17 mouse cellular contexts compared by ENCODE assay signal in genomic region chr11:55057511-55057910, GRCm38 (mm10). TPM values are rescaled to one million over a fixed set of nuclear protein-coding genes. Genes with fewer than 3 reads are reported as not detected.
A peak's percentile ranks its signal among the peaks of the same experiment; 100 is the strongest.
DNase-seq lines count a peak whose midpoint lies in the region; ATAC-seq and TF ChIP-seq lines count a peak whose summit lies in the region.
"Had no signal": no experiment of that assay in that cellular context is flagged by ENCODE, and none has a peak within 500 bp of the region (broad histone marks: within the 10 kb centered on the region; RNA-seq: fewer than 3 reads in every experiment).

No protein-coding gene starts in this region.

- H3K4me3 ChIP-seq in kidney, postnatal 0 days (replicated peaks; ENCODE audit: low read depth, low read length): no peak overlapping the region
- no peak overlapping the region for H3K4me3 ChIP-seq in kidney, adult 2 months (ENCODE audit: insufficient read depth, low read depth, low read length)
- H3K4me3 ChIP-seq in midbrain, postnatal 0 days (ENCODE audit: low read depth, low read length): no peak overlapping the region
- no peak overlapping the region for H3K4me3 ChIP-seq in midbrain, embryonic 15.5 days
- H3K4me3 ChIP-seq: embryonic facial prominence, embryonic 12.5 days; heart, embryonic 10.5 days; hindbrain, embryonic 15.5 days; limb, embryonic 12.5 days; liver, embryonic 13.5 days had no signal

- no peaks in the 10 kb centered on the region for H3K27me3 ChIP-seq in kidney, postnatal 0 days (ENCODE audit: insufficient read depth, low read length)
- H3K27me3 ChIP-seq in kidney, adult 2 months (replicated peaks; ENCODE audit: control insufficient read depth, insufficient read depth, low read length): no peaks in the 10 kb centered on the region
- no peaks in the 10 kb centered on the region for H3K27me3 ChIP-seq in midbrain, postnatal 0 days (ENCODE audit: insufficient read depth, low read length)
- H3K27me3 ChIP-seq in midbrain, embryonic 15.5 days (replicated peaks): no peaks in the 10 kb centered on the region
- H3K27me3 ChIP-seq: embryonic facial prominence, embryonic 12.5 days; hindbrain, embryonic 15.5 days; limb, embryonic 12.5 days; liver, embryonic 13.5 days had no signal

- DNase-seq in kidney, postnatal 0 days (ENCODE audit: low spot score): no peak
- no peak for DNase-seq in kidney, adult 2 months
- no peak for DNase-seq in midbrain, postnatal 0 days (ENCODE audit: low spot score)
- DNase-seq in ZHBTc4 (ENCODE audit: low read depth, low spot score): peak; percentile 48
- no peak for DNase-seq in testis, postnatal 14 days (ENCODE audit: low spot score)
- DNase-seq in kidney, postnatal 14 days: no peak
- DNase-seq: adrenal gland, adult 8-10 months; cerebellum, adult 18-20 months; cerebellum, postnatal 25 days; liver, embryonic 13.5 days; thymus, postnatal 14 days had no signal

- no peak overlapping the region for H3K4me2 ChIP-seq in kidney, postnatal 0 days (ENCODE audit: low read length)
- no peak overlapping the region for H3K4me2 ChIP-seq in midbrain, postnatal 0 days (ENCODE audit: low read depth, low read length, poor library complexity, severe bottlenecking)
- H3K4me2 ChIP-seq in midbrain, embryonic 15.5 days: no peak overlapping the region
- H3K4me2 ChIP-seq: embryonic facial prominence, embryonic 12.5 days; hindbrain, embryonic 15.5 days; limb, embryonic 12.5 days; liver, embryonic 13.5 days; midbrain, embryonic 11.5 days had no signal

- peak; percentile 30; the same call in 1 of the 2 replicates for TF ChIP-seq CTCF in kidney, postnatal 0 days (IDR thresholded peaks at IDR 0.05; ENCODE audit: low read depth)
- no peak for TF ChIP-seq CTCF in kidney, adult 2 months (conservative IDR thresholded peaks at IDR 0.05; ENCODE audit: insufficient read depth, insufficient read length, low read depth, low read length)
- peak; percentile 35 for TF ChIP-seq CTCF in midbrain, postnatal 0 days (IDR thresholded peaks at IDR 0.05)

- no peak for TF ChIP-seq POLR2A in kidney, adult 2 months (IDR thresholded peaks at IDR 0.05; ENCODE audit: low read depth, low read length)

- no peaks in the 10 kb centered on the region for H3K36me3 ChIP-seq in kidney, postnatal 0 days (ENCODE audit: insufficient read depth, low read length)
- H3K36me3 ChIP-seq in kidney, adult 2 months (ENCODE audit: control insufficient read depth, insufficient read depth, low read length): no peaks in the 10 kb centered on the region
- no peaks in the 10 kb centered on the region for H3K36me3 ChIP-seq in midbrain, postnatal 0 days (ENCODE audit: insufficient read depth, low read length)
- H3K36me3 ChIP-seq in midbrain, embryonic 15.5 days (replicated peaks): no peaks in the 10 kb centered on the region
- H3K36me3 ChIP-seq: embryonic facial prominence, embryonic 12.5 days; hindbrain, embryonic 15.5 days; limb, embryonic 12.5 days; liver, embryonic 13.5 days had no signal

- no peaks in the 10 kb centered on the region for H3K9me3 ChIP-seq in kidney, postnatal 0 days (replicated peaks; ENCODE audit: low read length)
- H3K9me3 ChIP-seq in midbrain, postnatal 0 days (ENCODE audit: low read length): no peaks in the 10 kb centered on the region
- H3K9me3 ChIP-seq in midbrain, embryonic 15.5 days: no peaks in the 10 kb centered on the region
- H3K9me3 ChIP-seq: embryonic facial prominence, embryonic 12.5 days; heart, embryonic 10.5 days; hindbrain, embryonic 15.5 days; limb, embryonic 12.5 days; liver, embryonic 13.5 days had no signal

- no peak overlapping the region for H3K9ac ChIP-seq in kidney, postnatal 0 days (ENCODE audit: low read depth, low read length)
- H3K9ac ChIP-seq in midbrain, postnatal 0 days (replicated peaks; ENCODE audit: low read length, poor library complexity, severe bottlenecking): no peak overlapping the region
- no peak overlapping the region for H3K9ac ChIP-seq in midbrain, embryonic 15.5 days
- H3K9ac ChIP-seq: embryonic facial prominence, embryonic 12.5 days; hindbrain, embryonic 15.5 days; limb, embryonic 12.5 days; liver, embryonic 13.5 days had no signal

- 83% methylated on average over 3 of the region's 3 CpGs for WGBS in kidney, postnatal 0 days
- 87% methylated on average over 3 of the region's 3 CpGs for WGBS in kidney, adult 2 months
- WGBS in midbrain, postnatal 0 days: 83% methylated on average over 3 of the region's 3 CpGs
- WGBS in midbrain, embryonic 15.5 days: 78% methylated on average over 3 of the region's 3 CpGs

- H3K27ac ChIP-seq in kidney, postnatal 0 days: no peak overlapping the region
- H3K27ac ChIP-seq in kidney, adult 2 months (ENCODE audit: insufficient read depth, low read depth, low read length): no peak overlapping the region
- H3K27ac ChIP-seq in midbrain, postnatal 0 days (ENCODE audit: low read depth, low read length): no peak overlapping the region
- no peak overlapping the region for H3K27ac ChIP-seq in midbrain, embryonic 15.5 days
- H3K27ac ChIP-seq: embryonic facial prominence, embryonic 12.5 days; heart, embryonic 10.5 days; hindbrain, embryonic 15.5 days; limb, embryonic 12.5 days; liver, embryonic 13.5 days had no signal

- H3K4me1 ChIP-seq in kidney, postnatal 0 days (replicated peaks; ENCODE audit: insufficient read depth, low read length): no peaks in the 10 kb centered on the region
- no peaks in the 10 kb centered on the region for H3K4me1 ChIP-seq in kidney, adult 2 months (ENCODE audit: control insufficient read depth, insufficient read depth, low read length)
- H3K4me1 ChIP-seq in midbrain, postnatal 0 days (ENCODE audit: insufficient read depth, low read length): no peaks in the 10 kb centered on the region
- H3K4me1 ChIP-seq in midbrain, embryonic 15.5 days: no peaks in the 10 kb centered on the region
- H3K4me1 ChIP-seq: embryonic facial prominence, embryonic 12.5 days; hindbrain, embryonic 15.5 days; limb, embryonic 12.5 days; liver, embryonic 13.5 days had no signal

- ATAC-seq in kidney, postnatal 0 days (replicated peaks; ENCODE audit: low FRiP score, low read depth): no peak
- no peak for ATAC-seq in midbrain, postnatal 0 days (ENCODE audit: low FRiP score)
- ATAC-seq in midbrain, embryonic 15.5 days (replicated peaks): no peak

RNA-seq across cellular contexts. Expression of gene Ccdc69, which starts 20.4 kb away (rescaled TPM):
- polyA plus RNA-seq in kidney, postnatal 0 days (2015; fragmentation: Nextera tagmentation; extraction: Ambion mirVana): 2.4 and 2.5 TPM in 2 replicates
- 1.6 and 2.0 TPM in 2 replicates for polyA plus RNA-seq in kidney, adult 2 months (2012; rRNA removed)
- total RNA-seq in midbrain, postnatal 0 days (2014; rRNA removed): 0.33 and 2.2 TPM in 2 replicates
- polyA plus RNA-seq in midbrain, postnatal 0 days (2015; fragmentation: Nextera tagmentation; extraction: Ambion mirVana): 0.39 and 0.52 TPM in 2 replicates
- 0.34 and 0.36 TPM in 2 replicates for polyA plus RNA-seq in midbrain, embryonic 15.5 days (2015; fragmentation: Nextera tagmentation; extraction: Ambion mirVana)

RNA-seq across cellular contexts. Expression of gene Anxa6, which starts 24.3 kb away (rescaled TPM):
- 146 and 176 TPM in 2 replicates for polyA plus RNA-seq in kidney, postnatal 0 days (2015; fragmentation: Nextera tagmentation; extraction: Ambion mirVana)
- polyA plus RNA-seq in kidney, adult 2 months (2012; rRNA removed): 76.5 and 87.9 TPM in 2 replicates
- total RNA-seq in midbrain, postnatal 0 days (2014; rRNA removed): 48.2 and 51.5 TPM in 2 replicates
- 37.6 and 39.3 TPM in 2 replicates for polyA plus RNA-seq in midbrain, postnatal 0 days (2015; fragmentation: Nextera tagmentation; extraction: Ambion mirVana)
- 42.2 and 48.0 TPM in 2 replicates for polyA plus RNA-seq in midbrain, embryonic 15.5 days (2015; fragmentation: Nextera tagmentation; extraction: Ambion mirVana)

RNA-seq across cellular contexts. Expression of gene Gm2a, which starts 40.4 kb away (rescaled TPM):
- 57.6 and 59.8 TPM in 2 replicates for polyA plus RNA-seq in kidney, postnatal 0 days (2015; fragmentation: Nextera tagmentation; extraction: Ambion mirVana)
- polyA plus RNA-seq in kidney, adult 2 months (2012; rRNA removed): 216 TPM in 2 replicates
- total RNA-seq in midbrain, postnatal 0 days (2014; rRNA removed): 31.5 and 46.4 TPM in 2 replicates
- polyA plus RNA-seq in midbrain, postnatal 0 days (2015; fragmentation: Nextera tagmentation; extraction: Ambion mirVana): 50.0 and 55.7 TPM in 2 replicates
- 23.2 and 23.3 TPM in 2 replicates for polyA plus RNA-seq in midbrain, embryonic 15.5 days (2015; fragmentation: Nextera tagmentation; extraction: Ambion mirVana)
